In the genomic region with DNA sequence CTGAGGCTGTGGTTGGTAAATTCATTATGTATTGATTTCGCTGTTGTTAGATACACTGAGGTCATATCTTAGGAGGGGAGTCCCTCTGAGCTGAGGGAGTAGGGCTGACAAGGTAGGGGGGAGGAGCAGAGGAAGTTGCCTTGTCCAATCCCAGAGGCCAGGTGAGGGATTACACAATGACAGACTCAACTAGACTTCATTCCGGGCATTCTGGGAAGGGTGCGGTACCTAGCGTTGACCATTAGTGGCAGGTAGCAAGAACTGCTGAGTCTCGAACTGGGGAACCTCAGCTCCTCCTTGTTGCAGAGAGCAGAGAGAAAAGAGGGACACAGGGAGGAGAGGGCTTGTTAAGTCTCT, we compare ENCODE assay signal across 8 mouse cellular contexts. TPM values are rescaled to one million over a fixed set of nuclear protein-coding genes. Genes with fewer than 3 reads are reported as not detected.
A peak's percentile ranks its signal among the peaks of the same experiment; 100 is the strongest.
DNase-seq lines count a peak whose midpoint lies in the region; ATAC-seq and TF ChIP-seq lines count a peak whose summit lies in the region.

No protein-coding gene starts in this region.

- H3K9ac ChIP-seq in heart, adult 2 months (ENCODE audit: low read depth, low read length) = no peak overlapping the region
- H3K9ac ChIP-seq in hindbrain, postnatal 0 days (replicated peaks; ENCODE audit: low read length) = peak overlapping the region; percentile 47; the same call in 1 of the 2 replicates
- peak overlapping the region; percentile 61; the same call in 1 of the 2 replicates for H3K9ac ChIP-seq in midbrain, embryonic 11.5 days (ENCODE audit: low read length)

- no peaks in the 10 kb centered on the region for H3K9me3 ChIP-seq in heart, embryonic 10.5 days
- H3K9me3 ChIP-seq in hindbrain, postnatal 0 days (ENCODE audit: low read length) = no peaks in the 10 kb centered on the region
- H3K9me3 ChIP-seq in midbrain, embryonic 11.5 days (ENCODE audit: control insufficient read depth, low read length) = no peaks in the 10 kb centered on the region

- peak; percentile 68 for ATAC-seq in hindbrain, postnatal 0 days
- ATAC-seq in midbrain, embryonic 11.5 days (ENCODE audit: low FRiP score) = no peak
- no peak for ATAC-seq in inflammation-experienced regulatory T-cells, adult 6 months

- H3K79me2 ChIP-seq in heart, adult 2 months (replicated peaks; ENCODE audit: control insufficient read depth, insufficient read depth, low read length) = no peaks in the 10 kb centered on the region

- no peak for TF ChIP-seq CTCF in heart, adult 2 months (IDR thresholded peaks at IDR 0.05)
- no peak for TF ChIP-seq CTCF in hindbrain, postnatal 0 days (IDR thresholded peaks at IDR 0.05; ENCODE audit: low read depth)

- DNase-seq in heart, embryonic 10.5 days (ENCODE audit: low spot score) = no peak
- no peak for DNase-seq in heart, adult 2 months
- peak; percentile 86 for DNase-seq in ZHBTc4 (ENCODE audit: low read depth, low spot score)
- DNase-seq in hindbrain, postnatal 0 days (ENCODE audit: low spot score) = peak; percentile 54
- DNase-seq in midbrain, embryonic 11.5 days (ENCODE audit: low spot score, missing footprints) = no peak
- DNase-seq in layer of hippocampus, postnatal 36 days = no peak
- no peak for DNase-seq in kidney, adult 9 months

- H3K27ac ChIP-seq in heart, embryonic 10.5 days = 0 out of 2 replicates have a peak overlapping the region, but pooled peaks have one; percentile 57
- no peak overlapping the region for H3K27ac ChIP-seq in heart, adult 2 months
- H3K27ac ChIP-seq in hindbrain, postnatal 0 days = peak overlapping the region; percentile 51; the same call in 1 of the 2 replicates
- H3K27ac ChIP-seq in midbrain, embryonic 11.5 days (ENCODE audit: low read depth, low read length) = no peak overlapping the region

- H3K4me3 ChIP-seq in heart, embryonic 10.5 days = peak overlapping the region; percentile 64
- H3K4me3 ChIP-seq in heart, adult 2 months = no peak overlapping the region
- H3K4me3 ChIP-seq in hindbrain, postnatal 0 days (ENCODE audit: low read length) = peak overlapping the region; percentile 41
- H3K4me3 ChIP-seq in midbrain, embryonic 11.5 days (ENCODE audit: low read depth, low read length) = peak overlapping the region; percentile 38; the same call in 1 of the 2 replicates

- H3K4me2 ChIP-seq in hindbrain, postnatal 0 days (ENCODE audit: low read depth, low read length) = peak overlapping the region; percentile 65
- H3K4me2 ChIP-seq in midbrain, embryonic 11.5 days = peak overlapping the region; percentile 73

- H3K27me3 ChIP-seq in heart, embryonic 10.5 days (ENCODE audit: insufficient read depth, poor library complexity, severe bottlenecking) = peaks cover 32% of the 10 kb centered on the region
- no peaks in the 10 kb centered on the region for H3K27me3 ChIP-seq in heart, adult 2 months (ENCODE audit: control insufficient read depth, insufficient read depth, low read length)
- H3K27me3 ChIP-seq in hindbrain, postnatal 0 days (ENCODE audit: insufficient read depth, low read length) = no peaks in the 10 kb centered on the region
- H3K27me3 ChIP-seq in midbrain, embryonic 11.5 days (ENCODE audit: control insufficient read depth, insufficient read depth, low read length) = peaks cover 3% of the 10 kb centered on the region

- no peak for TF ChIP-seq EP300 in heart, adult 2 months (IDR thresholded peaks at IDR 0.05; ENCODE audit: insufficient read depth, low read depth, low read length)

- TF ChIP-seq POLR2A in heart, adult 2 months (IDR thresholded peaks at IDR 0.05; ENCODE audit: insufficient read depth, low read depth, low read length) = no peak

- H3K4me1 ChIP-seq in heart, embryonic 10.5 days = peaks cover 13% of the 10 kb centered on the region
- H3K4me1 ChIP-seq in heart, adult 2 months (ENCODE audit: control insufficient read depth, insufficient read depth, low read length) = no peaks in the 10 kb centered on the region
- no peaks in the 10 kb centered on the region; the same call in none of the 2 replicates for H3K4me1 ChIP-seq in hindbrain, postnatal 0 days (ENCODE audit: insufficient read depth, low read length)
- peaks cover 5% of the 10 kb centered on the region; the same call in 1 of the 2 replicates for H3K4me1 ChIP-seq in midbrain, embryonic 11.5 days (ENCODE audit: control insufficient read depth, insufficient read depth, low read length)

- no peaks in the 10 kb centered on the region for H3K36me3 ChIP-seq in heart, embryonic 10.5 days
- no peaks in the 10 kb centered on the region for H3K36me3 ChIP-seq in heart, adult 2 months (ENCODE audit: control insufficient read depth, insufficient read depth, low read length)
- H3K36me3 ChIP-seq in hindbrain, postnatal 0 days (ENCODE audit: insufficient read depth, low read length) = no peaks in the 10 kb centered on the region
- no peaks in the 10 kb centered on the region for H3K36me3 ChIP-seq in midbrain, embryonic 11.5 days (ENCODE audit: control insufficient read depth, insufficient read depth, low read length)

- WGBS in heart, embryonic 10.5 days = 18% methylated on average over 5 of the region's 5 CpGs
- 48% methylated on average over 5 of the region's 5 CpGs for WGBS in heart, adult 2 months
- WGBS in hindbrain, postnatal 0 days = 18% methylated on average over 5 of the region's 5 CpGs
- WGBS in midbrain, embryonic 11.5 days = 14% methylated on average over 5 of the region's 5 CpGs

- intact Hi-C loops in heart, adult 2 months (cut with DNase I) = no loop called here

RNA-seq across cellular contexts. Expression of a gene that starts 7.8 kb away (rescaled TPM):
- 0.16 and 0.25 TPM in 2 replicates for polyA plus RNA-seq in heart, embryonic 10.5 days (2016; fragmentation: Nextera tagmentation; extraction: Ambion mirVana)
- under 1 TPM; 0.05 to 0.07 TPM for total RNA-seq in heart, adult 2 months (2021)
- 0.16 TPM in 1 of 2 replicates, not detected in the other for polyA plus RNA-seq in heart, adult 2 months (2012; rRNA removed)
- total RNA-seq in hindbrain, postnatal 0 days (2014; rRNA removed) = 12.5 and 14.2 TPM in 2 replicates
- polyA plus RNA-seq in hindbrain, postnatal 0 days (2015; fragmentation: Nextera tagmentation; extraction: Ambion mirVana) = 13.0 and 13.5 TPM in 2 replicates
- 0.15 and 0.74 TPM in 2 replicates for polyA plus RNA-seq in midbrain, embryonic 11.5 days (2014; fragmentation: Nextera tagmentation; extraction: Ambion mirVana)
- under 1 TPM in 1 of 3 experiments, not detected in 2; 0.13 TPM for polyA plus RNA-seq in inflammation-experienced regulatory T-cells, adult 6 months (2017; shearing (Covaris generic))
- total RNA-seq in layer of hippocampus, postnatal 36 days (2021) = 1 to 10 TPM; 6.6 to 6.9 TPM

RNA-seq across cellular contexts. Expression of a gene that starts 11.2 kb away (rescaled TPM):
- polyA plus RNA-seq in heart, embryonic 10.5 days (2016; fragmentation: Nextera tagmentation; extraction: Ambion mirVana) = 0.16 and 0.17 TPM in 2 replicates
- under 1 TPM; 0.21 to 0.23 TPM for total RNA-seq in heart, adult 2 months (2021)
- 0.82 and 1.00 TPM in 2 replicates for polyA plus RNA-seq in heart, adult 2 months (2012; rRNA removed)
- 1.2 and 1.4 TPM in 2 replicates for total RNA-seq in hindbrain, postnatal 0 days (2014; rRNA removed)
- 1.0 and 1.2 TPM in 2 replicates for polyA plus RNA-seq in hindbrain, postnatal 0 days (2015; fragmentation: Nextera tagmentation; extraction: Ambion mirVana)
- polyA plus RNA-seq in midbrain, embryonic 11.5 days (2014; fragmentation: Nextera tagmentation; extraction: Ambion mirVana) = 0.11 TPM in 1 of 2 replicates, not detected in the other
- polyA plus RNA-seq in inflammation-experienced regulatory T-cells, adult 6 months (2017; shearing (Covaris generic)) = under 1 TPM in 1 of 3 experiments, not detected in 2; 0.63 TPM
- total RNA-seq in layer of hippocampus, postnatal 36 days (2021) = 1 to 10 TPM in 1 of 2 experiments, under 1 TPM in 1; 0.96 to 1.2 TPM

RNA-seq across cellular contexts. Expression of a gene that starts 13.3 kb away (rescaled TPM):
- polyA plus RNA-seq in heart, embryonic 10.5 days (2016; fragmentation: Nextera tagmentation; extraction: Ambion mirVana) = 0.60 and 0.63 TPM in 2 replicates
- under 1 TPM in 1 of 2 experiments, not detected in 1; 0.11 TPM for total RNA-seq in heart, adult 2 months (2021)
- 0.10 TPM in 1 of 2 replicates, not detected in the other for polyA plus RNA-seq in heart, adult 2 months (2012; rRNA removed)
- 1.4 and 2.5 TPM in 2 replicates for total RNA-seq in hindbrain, postnatal 0 days (2014; rRNA removed)
- 1.3 and 1.9 TPM in 2 replicates for polyA plus RNA-seq in hindbrain, postnatal 0 days (2015; fragmentation: Nextera tagmentation; extraction: Ambion mirVana)
- 0.17 and 0.33 TPM in 2 replicates for polyA plus RNA-seq in midbrain, embryonic 11.5 days (2014; fragmentation: Nextera tagmentation; extraction: Ambion mirVana)
- polyA plus RNA-seq in inflammation-experienced regulatory T-cells, adult 6 months (2017; shearing (Covaris generic)) = not detected
- total RNA-seq in layer of hippocampus, postnatal 36 days (2021) = 1 to 10 TPM in 1 of 2 experiments, under 1 TPM in 1; 0.68 to 1.1 TPM

RNA-seq across cellular contexts. Expression of a gene that starts 23.2 kb away (rescaled TPM):
- not detected in 2 replicates for polyA plus RNA-seq in heart, embryonic 10.5 days (2016; fragmentation: Nextera tagmentation; extraction: Ambion mirVana)
- not detected for total RNA-seq in heart, adult 2 months (2021)
- polyA plus RNA-seq in heart, adult 2 months (2012; rRNA removed) = 0.04 TPM in 1 of 2 replicates, not detected in the other
- 1.7 and 2.0 TPM in 2 replicates for total RNA-seq in hindbrain, postnatal 0 days (2014; rRNA removed)
- 1.1 and 1.2 TPM in 2 replicates for polyA plus RNA-seq in hindbrain, postnatal 0 days (2015; fragmentation: Nextera tagmentation; extraction: Ambion mirVana)
- not detected in 2 replicates for polyA plus RNA-seq in midbrain, embryonic 11.5 days (2014; fragmentation: Nextera tagmentation; extraction: Ambion mirVana)
- not detected for polyA plus RNA-seq in inflammation-experienced regulatory T-cells, adult 6 months (2017; shearing (Covaris generic))
- 1 to 10 TPM; 5.8 to 7.4 TPM for total RNA-seq in layer of hippocampus, postnatal 36 days (2021)

RNA-seq across cellular contexts. Expression of a gene that starts 38.5 kb away (rescaled TPM):
- polyA plus RNA-seq in heart, embryonic 10.5 days (2016; fragmentation: Nextera tagmentation; extraction: Ambion mirVana) = 8.0 and 8.8 TPM in 2 replicates
- 10 to 100 TPM; 44.4 to 79.8 TPM for total RNA-seq in heart, adult 2 months (2021)
- polyA plus RNA-seq in heart, adult 2 months (2012; rRNA removed) = 18.0 and 36.4 TPM in 2 replicates
- 24.4 and 27.1 TPM in 2 replicates for total RNA-seq in hindbrain, postnatal 0 days (2014; rRNA removed)
- polyA plus RNA-seq in hindbrain, postnatal 0 days (2015; fragmentation: Nextera tagmentation; extraction: Ambion mirVana) = 11.9 and 15.9 TPM in 2 replicates
- 6.0 and 7.3 TPM in 2 replicates for polyA plus RNA-seq in midbrain, embryonic 11.5 days (2014; fragmentation: Nextera tagmentation; extraction: Ambion mirVana)
- polyA plus RNA-seq in inflammation-experienced regulatory T-cells, adult 6 months (2017; shearing (Covaris generic)) = 1 to 10 TPM; 5.2 to 6.2 (median 6.1) TPM
- total RNA-seq in layer of hippocampus, postnatal 36 days (2021) = 10 to 100 TPM; 78.2 to 92.8 TPM

Comparison
In these comparisons a context has a peak if more than half of its experiments do, and no peak if none do; other contexts are left out.
1. H3K27ac ChIP-seq: peak in heart, embryonic 10.5 days (single experiment) and hindbrain, postnatal 0 days (single experiment); none in heart, adult 2 months (single experiment) and midbrain, embryonic 11.5 days (single experiment).
2. DNase-seq: peak in ZHBTc4 (single experiment) and hindbrain, postnatal 0 days (single experiment); none in heart, embryonic 10.5 days (single experiment), heart, adult 2 months (0 of 2), midbrain, embryonic 11.5 days (single experiment), layer of hippocampus, postnatal 36 days (0 of 2) and kidney, adult 9 months (single experiment).